Mouse (Mus musculus) heart, adult 2 months (tissue): ENCODE measurements around the gene Luzp1.

Experiments
- CTCF ChIP-seq: fragments of 200-600 bp; IDR thresholded peaks from 2 replicates; pipeline ENCODE4 v1.8.1; 2022; ENCODE audit warnings: antibody characterized with exemption, mild to moderate bottlenecking, moderate library complexity
- POLR2A ChIP-seq: fragments of 200-500 bp; IDR thresholded peaks from 2 replicates; pipeline ENCODE4 v1.6.1; 2011; ENCODE audit warnings: mild to moderate bottlenecking, low read depth, low read length, control low read depth; ENCODE audit not compliant: insufficient read depth

DNA sequence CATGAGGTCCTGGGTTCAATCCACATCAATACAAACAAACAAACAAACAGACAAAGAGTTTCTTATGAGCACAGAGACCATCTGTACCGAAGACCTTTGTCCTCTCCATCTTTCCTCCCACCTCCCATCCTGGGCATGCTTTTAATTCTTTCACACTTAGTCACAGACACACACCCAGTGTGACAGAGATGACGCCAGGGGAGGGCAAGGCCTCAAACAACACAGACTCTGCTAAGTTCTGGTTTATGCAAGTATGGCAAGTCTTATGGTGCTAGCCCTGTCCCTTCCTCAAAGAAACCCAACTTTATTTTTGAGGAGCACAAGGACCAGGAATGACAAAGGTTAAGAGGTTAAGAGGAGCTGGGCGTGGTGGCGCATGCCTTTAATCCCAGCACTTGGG is 19.3 kb upstream of the Luzp1 start:
- TF ChIP-seq CTCF (no peak), POLR2A (no peak)
